Mouse (Mus musculus) lung, embryonic 16.5 days (tissue): ENCODE measurements at regions not wholly inside any gene's neighbourhood (a gene's known extent, or its start where the extent isn't known, plus 50 kb on each side); places are given as distances from the start of the nearest gene placed in this dataset.

Source experiments
- ATAC-seq: fragments of 200-750 bp; cut with Nextera tagmentation; 2 replicates; pipeline ENCODE4 v1.8.0; 2017; ENCODE audit warnings: low read depth, mild to moderate bottlenecking, moderate library complexity
- H3K27ac ChIP-seq: fragments of 300-500 bp; sonication (generic); 2 replicates; pipeline ENCODE4 v1.5.1; 2014; ENCODE audit warnings: mild to moderate bottlenecking, control low read depth, low read length
- H3K27me3 ChIP-seq: fragments of 300-500 bp; sonication (generic); 2 replicates; pipeline ENCODE4 v1.6.1; 2014; ENCODE audit warnings: low read depth, low read length, mixed read lengths; ENCODE audit not compliant: control insufficient read depth, insufficient read depth
- H3K36me3 ChIP-seq: fragments of 300-500 bp; sonication (generic); 2 replicates; pipeline ENCODE4 v1.6.1; 2014; ENCODE audit warnings: low read length; ENCODE audit not compliant: control insufficient read depth, insufficient read depth
- H3K4me1 ChIP-seq: fragments of 300-500 bp; sonication (generic); replicated peaks from 2 replicates; pipeline ENCODE4 v1.6.1; 2014; ENCODE audit warnings: low read length, mixed read lengths; ENCODE audit not compliant: control insufficient read depth, insufficient read depth
- H3K4me2 ChIP-seq: fragments of 300-500 bp; sonication (generic); 2 replicates; pipeline ENCODE4 v1.6.1; 2014; ENCODE audit warnings: low read depth, low read length, control low read depth
- H3K4me3 ChIP-seq: fragments of 300-500 bp; sonication (generic); 2 replicates; pipeline ENCODE4 v1.5.1; 2014; ENCODE audit warnings: mild to moderate bottlenecking, low read length, control low read depth
- H3K9ac ChIP-seq: fragments of 300-500 bp; sonication (generic); 2 replicates; pipeline ENCODE4 v1.6.1; 2014; ENCODE audit warnings: low read length, control low read depth
- H3K9me3 ChIP-seq: fragments of 300-500 bp; sonication (generic); 2 replicates; pipeline ENCODE4 v1.6.1; 2016; ENCODE audit warnings: low read length; ENCODE audit not compliant: control insufficient read depth
- WGBS: fragments of 180-500 bp; shearing (Covaris S2); extraction: QIAGEN DNeasy Blood & Tissue Kit; methylation state at CpG from one replicate; pipeline ENCODE4 v1.1.7; 2014; 5-methylcytosine and 5-hydroxymethylcytosine counted together

GRCm38 (mm10) chr2:131642456-131642855 lies 80.4 kb upstream of the Adra1d start:
- ATAC-seq, result no peak
- 80% methylated on average over 3 of the region's 3 CpGs for WGBS
- no peak overlapping the region for H3K9ac ChIP-seq
- H3K9me3 ChIP-seq, result no peaks in the 10 kb centered on the region
- no peak overlapping the region for H3K4me3 ChIP-seq
- H3K36me3 ChIP-seq, result no peaks in the 10 kb centered on the region
- H3K4me1 ChIP-seq, result no peaks in the 10 kb centered on the region
- H3K27ac ChIP-seq, result no peak overlapping the region
- H3K4me2 ChIP-seq, result no peak overlapping the region
- H3K27me3 ChIP-seq, result no peaks in the 10 kb centered on the region

GRCm38 (mm10) chr2:131638996-131639605 lies 77.0 kb upstream of the Adra1d start:
- Histone ChIP-seq H3K4me2 (no peak overlapping the region), H3K36me3 (no peaks in the 10 kb centered on the region), H3K4me1 (no peaks in the 10 kb centered on the region), H3K27ac (no peak overlapping the region), H3K9me3 (no peaks in the 10 kb centered on the region), H3K4me3 (no peak overlapping the region), H3K9ac (no peak overlapping the region), H3K27me3 (no peaks in the 10 kb centered on the region)
- no peak for ATAC-seq
- 79% methylated on average over 3 of the region's 3 CpGs for WGBS

GRCm38 (mm10) chr2:131635791-131636190 lies 73.7 kb upstream of the Adra1d start:
- Histone ChIP-seq H3K27me3 (no peaks in the 10 kb centered on the region), H3K4me3 (no peak overlapping the region), H3K4me1 (no peaks in the 10 kb centered on the region), H3K27ac (no peak overlapping the region), H3K36me3 (no peaks in the 10 kb centered on the region), H3K4me2 (no peak overlapping the region), H3K9me3 (no peaks in the 10 kb centered on the region), H3K9ac (no peak overlapping the region)
- no peak for ATAC-seq
- 41% methylated on average over 2 of the region's 2 CpGs for WGBS

GRCm38 (mm10) chr2:131617916-131618315 lies 55.8 kb upstream of the Adra1d start:
- Histone ChIP-seq H3K9ac (no peak overlapping the region), H3K4me3 (no peak overlapping the region), H3K9me3 (no peaks in the 10 kb centered on the region), H3K27me3 (no peaks in the 10 kb centered on the region), H3K27ac (no peak overlapping the region), H3K36me3 (no peaks in the 10 kb centered on the region), H3K4me2 (no peak overlapping the region), H3K4me1 (no peaks in the 10 kb centered on the region)
- ATAC-seq, result no peak
- 64% methylated on average over 4 of the region's 4 CpGs for WGBS

- Histone ChIP-seq H3K27ac (no peak overlapping the region), H3K36me3 (no peaks in the 10 kb centered on the region), H3K27me3 (no peaks in the 10 kb centered on the region), H3K4me3 (no peak overlapping the region), H3K9ac (no peak overlapping the region), H3K4me2 (no peak overlapping the region), H3K4me1 (no peaks in the 10 kb centered on the region), H3K9me3 (no peaks in the 10 kb centered on the region)
- WGBS, result 52% methylated on average over 5 of the region's 5 CpGs
- no peak for ATAC-seq
These were observed 50.4 kb upstream of the Adra1d start for GRCm38 (mm10) chr2:131612486-131612885.
